Mouse (Mus musculus) urinary bladder, adult 2 months (tissue): Measurements from ENCODE around the gene Gm11096. TPM values are rescaled to one million over a fixed set of nuclear protein-coding genes. Genes with fewer than 3 reads are reported as not detected.

Experiments used
- DNase-seq: peaks from one replicate; pipeline ENCODE4 v3.0.0; 2022; ENCODE audit warnings: low spot score
- polyA plus RNA-seq: library from polyadenylated mRNA; depleted of rRNA; stranded (reverse); fragments of >200 nt; gene quantifications from 2 replicates; pipeline ENCODE4 v1.2.3, GENCODE M21; 2012; rRNA removed

Gene Gm11096
- not detected in 2 replicates for polyA plus RNA-seq

GRCm38 (mm10) chr17:81441463-81441862 is at the start of gene Gm11096:
Gm11096 (plus strand) TSS chr17:81441763.
- no peak for DNase-seq

DNA sequence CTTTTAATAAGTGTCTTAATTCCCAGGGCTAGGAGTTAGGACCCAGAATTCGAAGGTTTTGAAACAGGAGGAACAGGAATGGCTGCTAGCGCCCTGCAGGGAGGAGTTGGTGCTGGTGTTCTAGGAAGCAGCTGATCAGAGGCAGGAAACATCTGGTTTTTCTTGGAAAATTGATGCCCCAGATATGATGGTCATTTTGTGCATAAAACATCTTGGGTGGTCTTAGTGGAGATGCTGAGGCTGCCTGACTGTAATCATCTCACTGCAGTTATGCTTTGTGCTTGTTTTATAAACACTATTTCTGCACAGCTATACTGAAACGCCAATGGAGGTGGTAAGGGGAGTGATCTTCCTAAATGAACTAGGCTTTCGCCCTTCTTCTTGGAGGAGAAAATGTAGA is 48.5 kb upstream of the Gm11096 start:
- no peak for DNase-seq

GRCm38 (mm10) chr17:81394124-81394523 is 47.4 kb upstream of the Gm11096 start:
- no peak for DNase-seq

- no peak for DNase-seq
Measured at GRCm38 (mm10) chr17:81397434-81397833, 44.1 kb upstream of the Gm11096 start.

DNA sequence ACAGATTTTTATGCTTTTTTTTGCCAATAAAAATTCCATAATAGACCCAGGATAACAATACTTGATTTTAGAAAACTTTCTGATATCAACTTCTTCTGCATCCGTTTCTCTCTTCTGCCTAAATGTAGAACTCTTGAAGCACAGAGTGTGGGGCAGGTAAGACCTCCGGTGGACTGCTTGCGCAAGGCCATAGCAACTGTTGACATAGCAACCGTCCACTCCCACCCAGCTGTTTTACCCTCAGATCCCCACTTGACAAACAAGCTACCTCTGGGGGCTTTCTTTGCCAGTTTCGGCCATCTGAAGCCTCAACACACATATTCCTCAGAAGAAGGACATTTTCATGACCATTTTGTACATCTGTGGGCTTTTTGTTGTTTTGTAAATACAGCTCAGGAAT is 41.2 kb upstream of the Gm11096 start:
- DNase-seq, result no peak

GRCm38 (mm10) chr17:81402636-81403035 is 38.9 kb upstream of the Gm11096 start:
- no peak for DNase-seq

DNA sequence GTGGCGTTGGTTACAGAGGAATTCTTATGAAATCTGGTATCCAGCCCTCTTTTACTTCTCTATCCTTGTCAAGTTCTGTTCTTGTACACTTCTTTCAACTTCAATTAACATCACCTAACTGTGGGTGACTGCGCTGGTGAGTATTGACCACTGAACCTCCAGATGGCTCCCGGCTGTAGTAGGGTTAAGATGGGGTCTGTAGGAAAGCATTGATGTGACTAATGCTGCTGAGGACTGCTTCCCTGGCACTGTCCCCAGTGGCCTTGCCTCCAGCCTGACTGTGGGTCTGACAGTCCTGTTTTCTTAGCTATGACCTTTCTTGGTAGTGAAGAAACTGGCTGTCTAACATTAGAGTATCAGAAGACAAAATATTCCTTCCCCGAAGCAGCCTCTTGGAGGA is 38.4 kb upstream of the Gm11096 start:
- DNase-seq, result no peak

DNA sequence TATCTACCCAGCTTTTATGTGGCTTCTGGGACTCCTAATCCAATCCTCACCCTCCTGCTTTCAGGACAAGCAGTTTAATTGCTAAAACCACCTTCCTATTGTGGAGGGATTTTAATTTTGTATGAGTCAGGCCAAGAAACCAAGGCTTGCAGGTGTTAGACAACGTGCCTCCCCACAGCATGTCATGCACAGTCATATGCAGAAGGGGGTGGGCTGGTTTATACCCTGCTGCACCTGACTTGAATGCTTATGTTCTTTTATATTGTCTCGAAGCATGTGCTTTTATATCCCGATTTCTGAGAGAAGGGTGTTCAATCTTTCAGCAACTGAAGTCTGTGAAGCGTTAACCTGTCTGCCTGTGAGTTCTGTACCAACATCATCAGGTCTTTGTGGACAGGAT is 37.3 kb upstream of the Gm11096 start:
- DNase-seq, result no peak

DNA sequence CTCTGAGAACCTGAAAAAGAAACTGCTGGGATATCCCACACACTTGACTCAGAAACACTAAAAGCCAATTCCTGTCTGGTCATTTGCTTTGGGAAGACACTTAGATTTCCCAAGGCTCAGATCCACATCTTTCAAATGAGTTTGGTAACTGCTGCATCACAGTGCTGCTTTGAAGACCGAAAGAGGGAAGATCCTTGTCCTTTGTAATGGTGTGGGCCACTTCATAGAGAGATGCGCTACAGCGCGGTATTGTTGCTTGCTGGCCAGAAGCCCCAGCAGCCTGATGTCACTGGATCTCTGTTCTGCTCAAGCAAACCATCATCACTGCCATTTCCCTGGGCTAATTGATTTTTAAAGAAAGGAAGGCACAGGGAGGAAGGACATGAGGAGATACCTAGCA is 28.8 kb upstream of the Gm11096 start:
- no peak for DNase-seq

- DNase-seq, result no peak
Measured at GRCm38 (mm10) chr17:81416361-81417114, 25.0 kb upstream of the Gm11096 start.

GRCm38 (mm10) chr17:81419802-81420459 is 21.6 kb upstream of the Gm11096 start:
- no peak for DNase-seq

GRCm38 (mm10) chr17:81424256-81424912 is 17.2 kb upstream of the Gm11096 start:
- no peak for DNase-seq

DNA sequence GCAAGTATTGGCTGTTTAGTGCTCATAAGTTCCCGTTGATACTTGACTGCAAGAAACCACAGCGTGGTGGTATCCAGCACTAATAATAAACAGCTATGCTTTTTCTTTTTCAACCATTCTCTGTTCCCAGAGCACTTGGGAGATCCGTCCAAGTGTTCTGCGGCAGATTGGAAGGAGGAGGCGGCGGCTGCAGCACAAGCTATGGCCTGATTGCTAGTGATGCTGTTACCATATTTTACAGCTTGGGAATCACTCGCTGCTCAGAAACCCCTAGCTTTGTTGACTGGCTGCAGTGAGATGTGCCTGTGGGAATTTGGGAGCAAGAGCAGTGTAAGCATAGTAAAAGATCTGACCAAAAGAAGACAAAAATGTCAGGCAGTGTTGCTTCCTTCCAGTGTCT is 14.3 kb upstream of the Gm11096 start:
- no peak for DNase-seq

- no peak for DNase-seq
Measured at GRCm38 (mm10) chr17:81432733-81433132, 8.8 kb upstream of the Gm11096 start.

- no peak for DNase-seq
Measured at GRCm38 (mm10) chr17:81433148-81433547, 8.4 kb upstream of the Gm11096 start.

- DNase-seq, result no peak
Measured at GRCm38 (mm10) chr17:81455269-81455668, 13.7 kb downstream of the Gm11096 start.

DNA sequence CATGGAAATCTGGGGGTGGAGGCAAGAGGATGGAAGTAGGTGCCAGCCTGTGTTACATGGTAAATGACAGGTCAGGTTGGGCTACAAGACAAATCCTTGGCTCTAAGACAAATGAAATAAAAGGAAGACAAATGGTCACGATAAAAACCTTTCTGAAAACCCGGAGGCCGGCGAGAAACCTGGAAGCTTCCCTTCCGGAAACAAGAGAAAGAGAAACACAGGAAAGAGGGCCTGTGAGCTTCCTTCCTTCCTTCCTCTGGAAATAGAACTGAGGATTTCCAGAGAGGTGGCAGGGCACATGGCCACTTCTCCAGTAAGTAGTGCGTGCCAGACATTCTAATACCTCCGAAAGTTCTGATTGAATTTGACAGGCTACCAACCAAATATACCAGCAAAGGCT is 14.4 kb downstream of the Gm11096 start:
- no peak for DNase-seq

DNA sequence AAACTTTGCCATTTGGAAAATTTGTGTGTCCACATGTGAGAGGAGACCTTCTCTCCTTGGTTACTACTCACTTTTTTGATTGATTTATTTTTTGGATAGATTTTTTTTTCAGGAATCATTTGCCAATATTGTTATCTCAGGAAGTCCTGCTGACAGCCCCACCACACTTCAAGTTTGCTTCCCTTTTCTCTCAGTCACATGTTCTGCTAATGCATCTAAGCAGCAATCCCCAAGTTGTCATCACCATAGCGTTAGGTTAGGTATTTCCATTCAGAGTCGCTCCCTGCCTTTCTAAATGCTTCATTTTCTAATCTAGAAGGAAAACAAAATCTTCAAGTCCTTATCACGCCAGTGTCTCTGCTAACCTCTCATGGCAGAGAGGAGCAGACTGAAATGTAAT is 17.8 kb downstream of the Gm11096 start:
- DNase-seq, result no peak

- DNase-seq, result no peak
Measured at GRCm38 (mm10) chr17:81468941-81469340, 27.4 kb downstream of the Gm11096 start.

DNA sequence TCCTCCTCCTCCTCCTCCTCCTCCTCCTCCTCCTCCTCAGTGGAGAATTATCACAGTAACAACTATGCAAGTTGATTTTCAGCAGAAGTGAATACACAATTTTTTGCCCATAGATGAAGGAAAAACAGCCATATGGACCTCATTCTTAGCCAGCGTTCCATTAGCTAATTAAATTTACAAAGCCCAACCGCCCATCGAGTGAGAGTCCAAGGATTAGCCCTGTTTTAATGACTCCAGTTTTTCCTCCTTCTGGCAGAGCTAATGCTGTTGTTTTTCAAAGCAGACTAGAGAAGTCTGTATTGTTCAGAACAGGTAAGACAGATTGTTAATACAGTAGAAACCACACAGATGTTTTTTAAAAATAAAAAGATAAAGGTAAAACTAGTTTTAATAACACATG is 31.8 kb downstream of the Gm11096 start:
- DNase-seq, result no peak

DNA sequence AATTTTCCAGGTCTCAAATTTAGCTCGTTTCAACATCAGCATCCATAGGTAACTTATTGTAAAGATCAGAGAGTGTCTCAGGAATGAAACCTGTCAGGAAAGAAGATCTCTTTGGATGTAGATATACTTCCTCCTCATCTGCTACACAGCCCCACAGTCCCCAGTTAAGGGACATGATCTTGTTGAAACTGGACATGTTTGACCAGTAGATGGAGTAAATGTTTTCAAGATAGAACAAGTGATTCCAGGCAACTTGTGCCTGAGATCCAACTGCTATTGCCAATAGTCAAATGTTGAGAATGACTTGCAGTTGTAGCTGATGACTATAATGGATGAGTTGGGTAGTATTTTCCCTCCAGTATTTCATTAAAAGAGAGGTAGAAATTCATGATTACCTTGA is 35.9 kb downstream of the Gm11096 start:
- DNase-seq, result no peak

DNA sequence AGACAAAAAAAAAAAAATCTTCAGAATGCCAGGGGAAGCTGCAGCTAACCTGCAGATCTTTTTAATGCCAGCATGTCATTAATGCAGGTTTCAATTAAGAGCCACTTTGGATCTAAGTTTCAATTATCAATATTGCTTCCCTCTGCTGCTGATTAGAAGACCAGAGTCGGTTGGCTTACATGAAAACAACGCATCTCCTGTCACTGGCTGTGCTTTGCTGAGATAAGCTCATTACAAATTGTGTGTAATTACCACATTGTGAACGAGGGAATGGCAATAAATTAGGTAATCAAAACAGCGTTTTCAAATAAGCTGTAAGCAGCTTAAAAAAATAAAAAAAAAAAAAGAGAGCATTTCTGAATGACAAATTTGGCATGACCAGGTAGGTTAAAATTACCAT is 38.2 kb downstream of the Gm11096 start:
- no peak for DNase-seq
